Mouse (Mus musculus): Measurements from ENCODE around the gene Galm. TPM values are rescaled to one million over a fixed set of nuclear protein-coding genes. Genes with fewer than 3 reads are reported as not detected.

The Galm gene
- 10 to 100 TPM; 12.0 to 45.8 TPM for polyA plus RNA-seq (2017; shearing (Covaris generic))

GRCm38 (mm10) chr17:80127331-80128251 is at the start of gene Galm:
TSS of gene Galm (plus strand) at chr17:80127471.

GRCm38 (mm10) chr17:80206671-80207581 is 79.7 kb downstream of the Galm start, which contains the start of the genes Srsf7 and Ttc39d:
TSS of gene Srsf7 (minus strand) at chr17:80207307.
TSS of gene Ttc39d (plus strand) at chr17:80207460.

DNA sequence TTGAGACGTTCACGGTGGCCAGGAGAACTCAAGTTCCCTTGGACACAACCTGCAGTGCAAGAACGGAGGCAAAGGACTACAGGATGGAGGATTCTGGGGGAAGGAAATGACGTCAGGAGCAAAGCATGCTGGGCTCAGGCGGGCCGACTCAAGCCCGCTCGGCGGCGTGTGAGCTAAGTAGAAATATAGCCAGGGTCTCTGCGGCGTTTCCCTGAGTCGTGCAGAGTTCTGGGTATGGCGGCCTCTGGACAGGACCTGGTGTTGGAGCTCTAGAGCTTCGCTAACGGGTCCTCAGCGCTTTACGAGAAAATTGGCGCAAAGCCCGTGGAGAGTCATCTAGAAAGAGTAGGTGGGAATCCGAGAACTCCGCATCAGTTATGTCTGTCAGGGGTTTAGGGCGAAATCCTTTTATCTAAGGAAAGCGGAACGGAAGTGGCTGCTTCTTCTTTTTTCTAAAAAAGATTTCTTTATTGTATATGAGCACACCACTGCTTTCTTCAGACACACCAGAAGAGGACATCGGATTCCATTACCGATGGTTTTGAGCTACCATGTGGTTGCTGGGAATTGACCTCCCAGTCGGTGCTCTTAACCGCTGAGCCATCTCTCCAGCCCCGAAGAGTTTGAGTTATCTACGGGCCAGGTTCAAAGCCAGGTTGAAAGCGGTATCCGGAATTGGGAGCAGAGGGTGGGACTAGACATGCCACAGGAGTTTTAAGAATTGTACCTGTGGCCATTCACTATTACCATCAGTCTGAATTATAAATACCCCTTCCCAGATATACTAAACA is 97.2 kb downstream of the Galm start, which contains the start of gene Gemin6:
Gene Gemin6, plus strand, starts transcription at position 116 of the 791 bp plus-strand sequence.

Other genes with a start within 250 kb of the Galm start
- 10 to 100 TPM; 25.9 to 27.3 TPM for gene Atl2, start 231.3 kb upstream of the Galm start, polyA plus RNA-seq (2017; shearing (Covaris generic))
- gene Hnrnpll, start 65.1 kb upstream of the Galm start, polyA plus RNA-seq (2017; shearing (Covaris generic)): 100 to 1,000 TPM in 1 of 2 experiments, 10 to 100 TPM in 1; 80.9 to 125 TPM
- 100 to 1,000 TPM; 393 to 427 TPM for gene Srsf7, start 79.8 kb downstream of the Galm start, polyA plus RNA-seq (2017; shearing (Covaris generic))
- under 1 TPM; 0.06 to 0.55 TPM for gene Ttc39d, start 80.0 kb downstream of the Galm start, polyA plus RNA-seq (2017; shearing (Covaris generic))
- 10 to 100 TPM in 1 of 2 experiments, 1 to 10 TPM in 1; 8.9 to 17.9 TPM for gene Gemin6, start 97.0 kb downstream of the Galm start, polyA plus RNA-seq (2017; shearing (Covaris generic))
- 1 to 10 TPM; 1.2 to 3.6 TPM for gene Morn2, start 162.7 kb downstream of the Galm start, polyA plus RNA-seq (2017; shearing (Covaris generic))
- gene Dhx57, start 163.0 kb downstream of the Galm start, polyA plus RNA-seq (2017; shearing (Covaris generic)): 10 to 100 TPM; 17.7 to 20.0 TPM
- gene Arhgef33, start 179.9 kb downstream of the Galm start, polyA plus RNA-seq (2017; shearing (Covaris generic)): 1 to 10 TPM; 1.2 to 2.6 TPM
- not detected for gene Gm10190, start 246.1 kb downstream of the Galm start, polyA plus RNA-seq (2017; shearing (Covaris generic))

All from activated CD4-positive, CD25-positive, alpha-beta regulatory T cell (primary cell).